Mouse (Mus musculus) ES-E14 (cell line): ENCODE measurements around the gene Rnf144a. TPM values are rescaled to one million over a fixed set of nuclear protein-coding genes. Genes with fewer than 3 reads are reported as not detected.

Experiments
- DNase-seq: peaks from one replicate; pipeline ENCODE4 v3.0.0-alpha.2; 2013; ENCODE audit warnings: low read depth, low spot score
- H3K27ac ChIP-seq: 2 replicates; pipeline ENCODE4 v1.5.1; 2012; ENCODE audit warnings: low read depth, mild to moderate bottlenecking, low read length, moderate library complexity, mixed read lengths; ENCODE audit not compliant: poor library complexity, insufficient read depth, severe bottlenecking
- H3K36me3 ChIP-seq: 2 replicates; pipeline ENCODE4 v1.6.1; 2012; ENCODE audit warnings: mild to moderate bottlenecking, low read length, moderate library complexity, mixed read lengths; ENCODE audit not compliant: control insufficient read depth, poor library complexity, insufficient read depth, severe bottlenecking
- H3K4me1 ChIP-seq, 2 experiments: fragments of 150-350 bp in 1 of 2; sonication (generic) in 1 of 2; 2 replicates each; pipeline ENCODE4 v1.6.1; 2012; ENCODE audit warnings: low read length in 2 of 2, mild to moderate bottlenecking in 1 of 2, mixed read lengths in 1 of 2; ENCODE audit not compliant: control insufficient read depth in 2 of 2, insufficient read depth in 2 of 2, poor library complexity in 1 of 2
- H3K4me3 ChIP-seq, 2 experiments: fragments of 150-350 bp in 1 of 2; sonication (generic) in 1 of 2; 2 replicates each; pipeline ENCODE4 v1.5.1; 2012; ENCODE audit warnings: low read length in 2 of 2, low read depth in 1 of 2, mild to moderate bottlenecking in 1 of 2, mixed read lengths in 1 of 2; ENCODE audit not compliant: insufficient read depth in 1 of 2, poor library complexity in 1 of 2, severe bottlenecking in 1 of 2
- H3K9ac ChIP-seq: 2 replicates; pipeline ENCODE4 v1.6.1; 2012; ENCODE audit warnings: low read depth, mild to moderate bottlenecking, low read length, mixed read lengths; ENCODE audit not compliant: poor library complexity, insufficient read depth, severe bottlenecking
- H3K9me3 ChIP-seq: fragments of 150-350 bp; sonication (generic); 2 replicates; pipeline ENCODE4 v1.6.1; 2012; ENCODE audit warnings: low read depth, mild to moderate bottlenecking, low read length; ENCODE audit not compliant: control insufficient read depth, insufficient read depth
- CHD2 ChIP-seq: IDR thresholded peaks from 2 replicates; pipeline ENCODE4 v1.6.1; 2014; ENCODE audit warnings: mild to moderate bottlenecking, low read depth, low read length, inconsistent platforms
- HCFC1 ChIP-seq: IDR thresholded peaks from 2 replicates; pipeline ENCODE4 v1.6.1; 2012; ENCODE audit warnings: low read length, inconsistent platforms, borderline replicate concordance; ENCODE audit not compliant: insufficient read depth
- MAFK ChIP-seq: IDR thresholded peaks from 2 replicates; pipeline ENCODE4 v1.6.1; 2014; ENCODE audit warnings: mild to moderate bottlenecking, low read depth, low read length, inconsistent platforms; ENCODE audit not compliant: insufficient read depth
- ZC3H11A ChIP-seq: IDR thresholded peaks from 2 replicates; pipeline ENCODE4 v1.6.1; 2012; ENCODE audit warnings: low read depth, mild to moderate bottlenecking, inconsistent platforms, low read length, borderline replicate concordance
- ZNF384 ChIP-seq: IDR thresholded peaks from 2 replicates; pipeline ENCODE4 v1.6.1; 2012; ENCODE audit warnings: low read depth, low read length, inconsistent platforms
- in situ Hi-C, 2 experiments: fragments of 600-800 bp; cut with MboI; formaldehyde crosslinking; loops; one replicate each; pipeline ENCODE4 v1.15.1; 2025; ENCODE audit warnings: low sequenced_read_pairs in 2 of 2, inconsistent platforms in 1 of 2; ENCODE audit not compliant: unreplicated experiment in 2 of 2
- total RNA-seq: library from RNA; depleted of rRNA; stranded (reverse); fragments of 300-350 nt; gene quantifications from 2 replicates; pipeline ENCODE4 v1.2.3, GENCODE M21; 2012

Gene Rnf144a
- total RNA-seq, 1 experiment = 1.6 TPM

DNA sequence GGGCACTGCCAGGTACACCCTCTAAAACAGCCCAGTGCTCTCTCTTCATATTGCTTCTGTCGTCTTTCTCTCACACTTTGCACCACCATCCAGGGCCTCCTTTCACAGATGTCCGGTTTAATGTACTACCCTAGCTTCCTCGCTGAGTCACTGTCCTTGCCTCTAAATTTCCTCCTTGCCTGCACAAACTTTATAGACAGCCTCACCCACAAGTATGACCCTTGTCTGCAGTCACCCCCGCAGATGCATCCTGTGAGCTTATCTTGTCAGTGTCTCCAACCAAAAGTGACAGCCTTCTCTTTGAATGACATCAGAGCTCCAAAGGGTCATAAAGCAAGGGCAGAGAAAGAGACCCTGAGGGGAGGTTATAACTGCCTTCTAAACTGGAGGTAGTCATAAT lies 37.9 kb upstream of the Rnf144a start:
- peaks cover 0 to 7% of the 10 kb centered on the region in 2 experiments; a peak in 2 of 4 replicates for H3K4me1 ChIP-seq
- no peak for DNase-seq
- H3K4me3 ChIP-seq = no peak overlapping the region
- TF ChIP-seq CHD2 (no peak), ZC3H11A (no peak), MAFK (no peak), HCFC1 (no peak), ZNF384 (no peak)
- H3K27ac ChIP-seq = no peak overlapping the region
- H3K9me3 ChIP-seq = no peaks in the 10 kb centered on the region
- H3K9ac ChIP-seq = no peak overlapping the region
- no peaks in the 10 kb centered on the region for H3K36me3 ChIP-seq
- in situ Hi-C loops = no loop called here

GRCm38 (mm10) chr12:26451150-26451549 lies 36.1 kb upstream of the Rnf144a start:
- DNase-seq = no peak
- Histone ChIP-seq H3K9me3 (no peaks in the 10 kb centered on the region), H3K27ac (no peak overlapping the region), H3K9ac (no peak overlapping the region), H3K4me1 (peaks cover 0 to 5% of the 10 kb centered on the region in 2 experiments; a peak in 2 of 4 replicates), H3K36me3 (no peaks in the 10 kb centered on the region), H3K4me3 (no peak overlapping the region)
- in situ Hi-C loops = no loop called here
- TF ChIP-seq MAFK (no peak), ZC3H11A (no peak), CHD2 (no peak), ZNF384 (no peak), HCFC1 (no peak)

- TF ChIP-seq ZNF384 = no peak
- TF ChIP-seq ZC3H11A = no peak
- TF ChIP-seq MAFK = no peak
- no peak for TF ChIP-seq CHD2
- TF ChIP-seq HCFC1 = no peak
- in situ Hi-C loops = no loop called here
These were observed 34.4 kb upstream of the Rnf144a start for GRCm38 (mm10) chr12:26449483-26449882.

DNA sequence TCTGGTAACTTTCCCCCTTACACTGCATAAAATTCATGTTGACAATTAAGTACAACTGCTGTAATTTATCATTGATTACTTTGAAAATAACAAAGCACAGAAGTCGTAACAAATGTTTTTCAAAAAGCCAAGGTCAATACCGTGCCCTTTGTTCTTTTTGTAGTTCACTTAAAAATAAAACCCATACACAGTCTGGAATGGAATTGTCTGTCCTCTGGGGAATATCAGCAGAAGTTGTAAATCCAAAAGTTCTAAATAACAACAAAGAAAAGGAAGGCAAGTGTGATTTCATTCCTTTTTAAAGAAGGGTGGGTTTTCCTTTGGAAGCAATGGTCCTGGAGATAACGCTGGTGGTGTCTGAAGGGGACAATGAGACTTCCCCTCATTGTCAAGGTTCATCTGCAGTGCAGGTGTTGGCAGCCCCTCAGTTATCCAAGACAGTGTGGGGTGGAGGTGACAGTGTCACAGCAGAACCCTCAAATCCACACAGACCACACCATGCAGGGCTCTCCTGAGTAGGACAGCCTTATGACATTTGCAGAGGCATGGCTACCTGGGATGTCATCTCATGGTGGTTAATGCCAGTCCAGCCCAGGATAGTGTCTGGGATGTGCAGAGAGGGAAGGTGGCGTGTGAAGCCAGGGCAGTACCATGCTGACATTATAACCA lies 31.5 kb upstream of the Rnf144a start:
- no peak for DNase-seq
- H3K27ac ChIP-seq = no peak overlapping the region
- in situ Hi-C loops = no loop called here
- no peaks in the 10 kb centered on the region for H3K9me3 ChIP-seq
- no peak overlapping the region for H3K4me3 ChIP-seq
- no peaks in the 10 kb centered on the region for H3K4me1 ChIP-seq
- H3K9ac ChIP-seq = no peak overlapping the region
- TF ChIP-seq MAFK = no peak
- no peak for TF ChIP-seq ZC3H11A
- TF ChIP-seq ZNF384 = no peak
- no peak for TF ChIP-seq HCFC1
- TF ChIP-seq CHD2 = no peak
- no peaks in the 10 kb centered on the region for H3K36me3 ChIP-seq

More at GRCm38 (mm10) chr12:26449483-26449882, 34.4 kb upstream of the Rnf144a start:
- H3K4me1 ChIP-seq = no peaks in the 10 kb centered on the region
- no peak overlapping the region for H3K4me3 ChIP-seq
- no peak overlapping the region for H3K27ac ChIP-seq
- DNase-seq = no peak
- no peaks in the 10 kb centered on the region for H3K9me3 ChIP-seq
- H3K36me3 ChIP-seq = no peaks in the 10 kb centered on the region
- H3K9ac ChIP-seq = no peak overlapping the region
